Mouse (Mus musculus): ENCODE measurements at regions not wholly inside any gene's neighbourhood (a gene's known extent, or its start where the extent isn't known, plus 50 kb on each side); places are given as distances from the start of the nearest gene placed in this dataset.
A peak's percentile ranks its signal among the peaks of the same experiment; 100 is the strongest.

DNA sequence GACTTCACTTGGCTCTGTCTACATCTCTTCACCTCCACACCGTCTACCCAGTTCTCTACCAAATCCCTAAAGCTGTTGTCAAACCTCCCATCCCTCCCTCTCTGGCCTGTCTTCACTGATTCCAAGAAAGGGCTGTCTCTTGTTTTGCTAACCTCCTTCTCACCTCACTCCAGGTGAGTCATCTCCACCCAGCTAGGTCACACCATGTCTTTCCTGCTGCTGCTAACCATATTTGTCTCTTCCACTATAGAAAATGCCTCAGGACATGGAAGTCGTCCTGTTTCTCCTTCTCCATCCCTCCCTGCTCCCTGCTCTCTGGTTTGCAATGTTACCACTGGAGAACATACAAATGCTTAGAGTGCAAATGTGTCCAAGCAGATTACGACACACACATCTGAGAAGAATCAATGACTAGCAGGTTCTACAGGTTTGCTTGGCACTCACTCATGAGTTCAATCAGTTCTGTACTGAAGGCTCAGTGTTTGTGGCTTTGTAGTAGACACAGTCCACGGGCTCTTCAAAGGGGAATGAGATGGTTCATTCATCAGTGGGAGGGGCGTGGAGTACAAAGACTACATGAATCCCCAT lies 424.1 kb downstream of the Fgf9 start:
- Histone ChIP-seq H3K36me3 (replicated peaks; ENCODE audit: control insufficient read depth, insufficient read depth, low read depth, low read length) (no peaks in the 10 kb centered on the region), H3K4me2 (ENCODE audit: low read depth, low read length) (no peak overlapping the region), H3K4me1 (ENCODE audit: control insufficient read depth, insufficient read depth, low read length) (no peaks in the 10 kb centered on the region), H3K9me3 (replicated peaks; ENCODE audit: control insufficient read depth, low read length) (no peaks in the 10 kb centered on the region), H3K9ac (replicated peaks; ENCODE audit: low read length) (no peak overlapping the region), H3K4me3 (ENCODE audit: low read depth, low read length) (no peak overlapping the region), H3K27ac (replicated peaks; ENCODE audit: low read depth, low read length) (no peak overlapping the region), H3K27me3 (ENCODE audit: control insufficient read depth, insufficient read depth, low read length) (no peaks in the 10 kb centered on the region)
- 78% methylated on average over 5 of the region's 5 CpGs for WGBS
- DNase-seq (ENCODE audit: low spot score) (no peak), ATAC-seq (replicated peaks; ENCODE audit: insufficient number of reproducible peaks, low FRiP score, low TSS enrichment, low read depth) (no peak)

DNA sequence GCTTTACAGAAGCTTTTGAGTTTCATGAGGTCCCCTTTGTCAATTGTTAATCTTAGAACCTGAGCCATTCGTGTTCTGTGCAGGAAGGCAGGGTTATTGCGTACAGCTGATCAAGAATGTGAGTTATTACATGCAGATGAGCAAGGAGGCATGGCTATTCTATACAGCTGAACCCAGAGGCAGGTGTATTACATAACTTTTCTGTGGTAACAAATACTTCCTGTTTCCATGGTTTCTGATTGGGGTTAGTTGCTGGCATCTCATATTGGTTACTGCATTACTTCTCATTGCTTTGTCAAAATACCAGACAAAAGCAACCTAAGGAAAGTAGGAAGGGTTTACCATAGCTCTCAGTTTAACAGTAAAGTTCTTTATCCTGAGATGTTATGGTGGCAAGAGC lies 421.8 kb downstream of the Fgf9 start:
- no peaks in the 10 kb centered on the region for H3K27me3 ChIP-seq (ENCODE audit: control insufficient read depth, insufficient read depth, low read length)
- H3K4me3 ChIP-seq (ENCODE audit: low read depth, low read length) = no peak overlapping the region
- no peak for ATAC-seq (replicated peaks; ENCODE audit: insufficient number of reproducible peaks, low FRiP score, low TSS enrichment, low read depth)
- WGBS = 86% methylated on average over 2 of the region's 2 CpGs
- H3K4me2 ChIP-seq (ENCODE audit: low read depth, low read length) = no peak overlapping the region
- H3K9me3 ChIP-seq (replicated peaks; ENCODE audit: control insufficient read depth, low read length) = no peaks in the 10 kb centered on the region
- no peak overlapping the region for H3K9ac ChIP-seq (replicated peaks; ENCODE audit: low read length)
- H3K4me1 ChIP-seq (ENCODE audit: control insufficient read depth, insufficient read depth, low read length) = no peaks in the 10 kb centered on the region
- no peak for DNase-seq (ENCODE audit: low spot score)
- H3K36me3 ChIP-seq (replicated peaks; ENCODE audit: control insufficient read depth, insufficient read depth, low read depth, low read length) = no peaks in the 10 kb centered on the region
- H3K27ac ChIP-seq (replicated peaks; ENCODE audit: low read depth, low read length) = no peak overlapping the region

DNA sequence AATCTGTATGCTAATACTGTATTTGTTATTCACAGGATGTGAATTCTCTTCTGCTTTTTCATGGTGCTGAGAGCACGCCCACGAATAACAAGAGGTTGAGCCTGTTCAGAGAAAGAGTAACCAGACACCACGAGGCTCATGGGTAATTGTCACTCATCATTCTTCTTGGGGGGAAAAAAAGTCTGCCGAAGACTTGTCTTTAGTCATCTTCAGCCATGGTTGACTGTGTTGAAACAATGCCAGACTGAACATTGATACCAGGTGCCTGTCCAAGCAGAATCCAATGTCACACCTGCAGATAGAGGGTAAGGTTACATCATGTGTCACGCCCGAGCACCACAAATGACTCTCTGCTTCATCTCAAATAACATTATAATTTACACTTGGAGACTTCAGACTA lies 418.5 kb downstream of the Fgf9 start:
- H3K27me3 ChIP-seq (ENCODE audit: control insufficient read depth, insufficient read depth, low read length) = no peaks in the 10 kb centered on the region
- no peak for ATAC-seq (replicated peaks; ENCODE audit: insufficient number of reproducible peaks, low FRiP score, low TSS enrichment, low read depth)
- no peaks in the 10 kb centered on the region for H3K36me3 ChIP-seq (replicated peaks; ENCODE audit: control insufficient read depth, insufficient read depth, low read depth, low read length)
- H3K9me3 ChIP-seq (replicated peaks; ENCODE audit: control insufficient read depth, low read length) = no peaks in the 10 kb centered on the region
- no peaks in the 10 kb centered on the region for H3K4me1 ChIP-seq (ENCODE audit: control insufficient read depth, insufficient read depth, low read length)
- H3K9ac ChIP-seq (replicated peaks; ENCODE audit: low read length) = no peak overlapping the region
- no peak overlapping the region for H3K4me3 ChIP-seq (ENCODE audit: low read depth, low read length)
- no peak overlapping the region for H3K4me2 ChIP-seq (ENCODE audit: low read depth, low read length)
- DNase-seq (ENCODE audit: low spot score) = peak; percentile 17
- WGBS = 79% methylated on average over 6 of the region's 6 CpGs
- no peak overlapping the region for H3K27ac ChIP-seq (replicated peaks; ENCODE audit: low read depth, low read length)

DNA sequence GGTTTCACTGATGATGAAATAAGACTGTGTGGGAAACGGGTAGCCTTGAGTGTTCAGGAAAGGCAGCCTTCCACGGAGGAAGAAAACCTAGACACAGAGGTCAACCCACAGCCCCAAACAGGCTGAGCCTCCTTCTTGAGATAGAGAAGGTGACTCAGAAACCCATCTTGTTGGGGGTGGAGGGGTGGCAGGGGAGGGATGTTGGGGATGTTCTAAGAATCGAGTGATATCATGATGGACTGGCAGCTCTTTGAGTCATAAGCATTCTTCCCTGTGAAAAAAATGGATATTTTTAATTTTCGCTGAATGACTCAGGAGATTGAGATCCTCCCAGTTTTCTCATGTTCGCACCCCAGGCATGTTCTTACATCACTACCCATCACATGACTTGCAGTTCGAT lies 417.5 kb downstream of the Fgf9 start:
- DNase-seq (ENCODE audit: low spot score) = no peak
- no peak for ATAC-seq (replicated peaks; ENCODE audit: insufficient number of reproducible peaks, low FRiP score, low TSS enrichment, low read depth)
- no peak overlapping the region for H3K9ac ChIP-seq (replicated peaks; ENCODE audit: low read length)
- H3K4me1 ChIP-seq (ENCODE audit: control insufficient read depth, insufficient read depth, low read length) = no peaks in the 10 kb centered on the region
- no peak overlapping the region for H3K4me3 ChIP-seq (ENCODE audit: low read depth, low read length)
- no peaks in the 10 kb centered on the region for H3K36me3 ChIP-seq (replicated peaks; ENCODE audit: control insufficient read depth, insufficient read depth, low read depth, low read length)
- H3K9me3 ChIP-seq (replicated peaks; ENCODE audit: control insufficient read depth, low read length) = no peaks in the 10 kb centered on the region
- 90% methylated on average over 6 of the region's 6 CpGs for WGBS
- H3K27me3 ChIP-seq (ENCODE audit: control insufficient read depth, insufficient read depth, low read length) = no peaks in the 10 kb centered on the region
- no peak overlapping the region for H3K4me2 ChIP-seq (ENCODE audit: low read depth, low read length)
- H3K27ac ChIP-seq (replicated peaks; ENCODE audit: low read depth, low read length) = no peak overlapping the region

GRCm38 (mm10) chr14:58480454-58480853 lies 410.1 kb downstream of the Fgf9 start:
- no peaks in the 10 kb centered on the region for H3K9me3 ChIP-seq (replicated peaks; ENCODE audit: control insufficient read depth, low read length)
- no peak overlapping the region for H3K27ac ChIP-seq (replicated peaks; ENCODE audit: low read depth, low read length)
- ATAC-seq (replicated peaks; ENCODE audit: insufficient number of reproducible peaks, low FRiP score, low TSS enrichment, low read depth) (no peak), DNase-seq (ENCODE audit: low spot score) (no peak)
- H3K4me1 ChIP-seq (ENCODE audit: control insufficient read depth, insufficient read depth, low read length) = no peaks in the 10 kb centered on the region
- no peaks in the 10 kb centered on the region for H3K36me3 ChIP-seq (replicated peaks; ENCODE audit: control insufficient read depth, insufficient read depth, low read depth, low read length)
- H3K9ac ChIP-seq (replicated peaks; ENCODE audit: low read length) = no peak overlapping the region
- H3K4me3 ChIP-seq (ENCODE audit: low read depth, low read length) = no peak overlapping the region
- H3K4me2 ChIP-seq (ENCODE audit: low read depth, low read length) = no peak overlapping the region
- no peaks in the 10 kb centered on the region for H3K27me3 ChIP-seq (ENCODE audit: control insufficient read depth, insufficient read depth, low read length)
- WGBS = 84% methylated on average over 2 of the region's 2 CpGs

DNA sequence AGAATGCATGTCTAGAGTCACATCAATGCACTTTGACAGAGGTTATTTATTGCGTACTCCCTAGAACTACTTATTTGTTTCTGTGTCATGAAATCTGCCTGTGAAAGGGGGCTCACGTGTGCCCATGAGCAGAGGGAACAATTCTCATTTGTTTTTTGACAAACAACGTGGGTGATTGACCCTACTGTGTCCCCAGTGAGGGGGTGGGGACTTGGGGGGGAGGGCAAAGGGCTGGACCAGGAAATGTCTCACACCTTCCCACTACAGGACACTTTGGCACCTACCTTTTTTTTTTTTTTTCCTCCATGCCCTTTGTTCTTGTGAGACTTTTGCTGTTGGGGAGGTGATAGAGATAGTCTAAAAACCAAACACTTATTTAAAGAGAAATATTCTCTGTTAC lies 400.3 kb downstream of the Fgf9 start:
- Histone ChIP-seq H3K4me2 (ENCODE audit: low read depth, low read length) (no peak overlapping the region), H3K27me3 (ENCODE audit: control insufficient read depth, insufficient read depth, low read length) (no peaks in the 10 kb centered on the region), H3K4me1 (ENCODE audit: control insufficient read depth, insufficient read depth, low read length) (no peaks in the 10 kb centered on the region), H3K27ac (replicated peaks; ENCODE audit: low read depth, low read length) (no peak overlapping the region), H3K36me3 (replicated peaks; ENCODE audit: control insufficient read depth, insufficient read depth, low read depth, low read length) (no peaks in the 10 kb centered on the region), H3K4me3 (ENCODE audit: low read depth, low read length) (no peak overlapping the region), H3K9ac (replicated peaks; ENCODE audit: low read length) (no peak overlapping the region), H3K9me3 (replicated peaks; ENCODE audit: control insufficient read depth, low read length) (no peaks in the 10 kb centered on the region)
- WGBS = 43% methylated on average over 3 of the region's 3 CpGs
- DNase-seq (ENCODE audit: low spot score) (no peak), ATAC-seq (replicated peaks; ENCODE audit: insufficient number of reproducible peaks, low FRiP score, low TSS enrichment, low read depth) (no peak)

DNA sequence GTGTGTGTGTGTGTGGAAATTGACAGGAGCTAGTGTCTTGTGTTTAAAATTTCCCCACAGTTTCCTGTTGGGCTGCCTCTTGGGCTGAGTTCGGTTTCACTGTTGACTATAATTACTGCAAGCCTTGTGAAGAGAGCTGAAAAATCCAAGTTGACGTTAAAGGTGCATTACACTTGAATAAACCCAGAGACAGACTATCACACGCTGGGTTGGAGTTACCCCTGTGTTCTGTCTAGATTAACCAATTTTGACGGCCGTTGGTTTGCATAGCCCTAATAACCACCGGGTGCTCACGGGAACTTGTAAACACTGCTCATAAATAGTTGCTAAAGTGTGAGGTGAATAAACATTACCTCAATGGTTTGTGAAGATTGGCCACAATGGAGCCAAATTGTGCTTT lies 398.1 kb downstream of the Fgf9 start:
- no peaks in the 10 kb centered on the region for H3K9me3 ChIP-seq (replicated peaks; ENCODE audit: control insufficient read depth, low read length)
- H3K36me3 ChIP-seq (replicated peaks; ENCODE audit: control insufficient read depth, insufficient read depth, low read depth, low read length) = no peaks in the 10 kb centered on the region
- no peak overlapping the region for H3K4me3 ChIP-seq (ENCODE audit: low read depth, low read length)
- H3K27ac ChIP-seq (replicated peaks; ENCODE audit: low read depth, low read length) = no peak overlapping the region
- H3K4me1 ChIP-seq (ENCODE audit: control insufficient read depth, insufficient read depth, low read length) = no peaks in the 10 kb centered on the region
- H3K4me2 ChIP-seq (ENCODE audit: low read depth, low read length) = no peak overlapping the region
- H3K9ac ChIP-seq (replicated peaks; ENCODE audit: low read length) = no peak overlapping the region
- WGBS = 56% methylated on average over 7 of the region's 7 CpGs
- ATAC-seq (replicated peaks; ENCODE audit: insufficient number of reproducible peaks, low FRiP score, low TSS enrichment, low read depth) = no peak
- no peaks in the 10 kb centered on the region for H3K27me3 ChIP-seq (ENCODE audit: control insufficient read depth, insufficient read depth, low read length)
- DNase-seq (ENCODE audit: low spot score) = peak; percentile 48

DNA sequence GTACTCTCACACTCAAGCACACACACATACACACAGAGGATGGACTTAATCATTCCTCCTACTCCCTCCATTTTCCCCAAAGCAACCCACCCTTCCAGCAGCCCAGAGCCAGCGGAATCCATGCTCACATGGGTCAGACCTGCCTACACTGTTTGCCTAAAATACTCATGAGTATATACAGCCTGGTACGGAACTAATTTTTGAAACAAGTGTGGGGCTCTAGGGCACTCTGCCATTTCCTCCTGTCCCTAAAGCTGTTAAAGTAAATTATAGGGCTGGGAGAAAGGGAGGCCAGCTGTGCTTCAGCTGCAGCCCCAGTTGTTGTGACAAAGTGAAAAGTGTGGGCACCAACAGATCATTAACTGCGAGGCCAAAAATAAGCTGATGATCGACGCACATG lies 397.5 kb downstream of the Fgf9 start:
- H3K4me3 ChIP-seq (ENCODE audit: low read depth, low read length) = no peak overlapping the region
- no peaks in the 10 kb centered on the region for H3K9me3 ChIP-seq (replicated peaks; ENCODE audit: control insufficient read depth, low read length)
- no peak overlapping the region for H3K4me2 ChIP-seq (ENCODE audit: low read depth, low read length)
- no peaks in the 10 kb centered on the region for H3K4me1 ChIP-seq (ENCODE audit: control insufficient read depth, insufficient read depth, low read length)
- no peak overlapping the region for H3K9ac ChIP-seq (replicated peaks; ENCODE audit: low read length)
- H3K27me3 ChIP-seq (ENCODE audit: control insufficient read depth, insufficient read depth, low read length) = no peaks in the 10 kb centered on the region
- ATAC-seq (replicated peaks; ENCODE audit: insufficient number of reproducible peaks, low FRiP score, low TSS enrichment, low read depth) = no peak
- H3K36me3 ChIP-seq (replicated peaks; ENCODE audit: control insufficient read depth, insufficient read depth, low read depth, low read length) = no peaks in the 10 kb centered on the region
- no peak overlapping the region for H3K27ac ChIP-seq (replicated peaks; ENCODE audit: low read depth, low read length)
- 70% methylated on average over 5 of the region's 5 CpGs for WGBS
- DNase-seq (ENCODE audit: low spot score) = no peak
